Mouse (Mus musculus): Measurements from ENCODE around the gene Spred2. TPM values are rescaled to one million over a fixed set of nuclear protein-coding genes. Genes with fewer than 3 reads are reported as not detected.

The Spred2 gene
- total RNA-seq, 2 experiments from 2014 or later: 5.6 to 7.8 TPM

- TF ChIP-seq CTCF (IDR thresholded peaks at IDR 0.05): no peak
- Histone ChIP-seq H3K27ac (peak overlapping the region; percentile 75), H3K4me3 (peak overlapping the region; percentile 68)
- intact Hi-C loops (cut with DNase I): no loop called here
- peak; percentile 26 for DNase-seq
These were observed 55.2 kb downstream of the Spred2 start for GRCm38 (mm10) chr11:19979338-19979737.

GRCm38 (mm10) chr11:19982113-19982512 lies 57.9 kb downstream of the Spred2 start:
- Histone ChIP-seq H3K4me3 (no peak overlapping the region), H3K27ac (peak overlapping the region; percentile 53; the same call in 1 of the 2 replicates)
- intact Hi-C loops (cut with DNase I): loop anchor here (10.0 kb wide), 1 partner anchor 223 kb away; the partner anchor contains the start of gene Rab1a

GRCm38 (mm10) chr11:19982779-19983178 lies 58.6 kb downstream of the Spred2 start:
- intact Hi-C loops (cut with DNase I): loop anchor here (10.0 kb wide), 1 partner anchor 222 kb away; the partner anchor contains the start of gene Rab1a
- no peak for TF ChIP-seq CTCF (IDR thresholded peaks at IDR 0.05)
- Histone ChIP-seq H3K4me3 (peak overlapping the region; percentile 5; the same call in 1 of the 2 replicates), H3K27ac (peak overlapping the region; percentile 53)
- DNase-seq: no peak

More at GRCm38 (mm10) chr11:19982113-19982512, 57.9 kb downstream of the Spred2 start:
- no peak for TF ChIP-seq CTCF (IDR thresholded peaks at IDR 0.05)
- DNase-seq: no peak

- peak; percentile 43 for DNase-seq
- Histone ChIP-seq H3K4me3 (no peak overlapping the region), H3K27ac (peak overlapping the region; percentile 53)
- intact Hi-C loops (cut with DNase I): loop anchor here (10.0 kb wide), 1 partner anchor 222 kb away; the partner anchor contains the start of gene Rab1a
- no peak for TF ChIP-seq CTCF (IDR thresholded peaks at IDR 0.05)
These were observed 59.1 kb downstream of the Spred2 start for GRCm38 (mm10) chr11:19983298-19983697.

- intact Hi-C loops (cut with DNase I): loop anchor here (10.0 kb wide), 1 partner anchor 221 kb away; the partner anchor contains the start of gene Rab1a
- Histone ChIP-seq H3K27ac (no peak overlapping the region), H3K4me3 (no peak overlapping the region)
- no peak for DNase-seq
- TF ChIP-seq CTCF (IDR thresholded peaks at IDR 0.05): no peak
These were observed 59.9 kb downstream of the Spred2 start for GRCm38 (mm10) chr11:19984029-19984428.

GRCm38 (mm10) chr11:19985283-19985854 lies 61.2 kb downstream of the Spred2 start:
- no peak overlapping the region for H3K4me3 ChIP-seq
- DNase-seq: no peak
- intact Hi-C loops (cut with DNase I): loop anchor here (5.0 to 10.0 kb wide), 2 partner anchors 58 to 219 kb away; partner anchors contain the start of gene Rab1a
- H3K27ac ChIP-seq: peak overlapping the region; percentile 84
- no peak for TF ChIP-seq CTCF (IDR thresholded peaks at IDR 0.05)

GRCm38 (mm10) chr11:19986443-19986861 lies 62.3 kb downstream of the Spred2 start:
- peak; percentile 40 for DNase-seq
- H3K4me3 ChIP-seq: peak overlapping the region; percentile 60
- no peak for TF ChIP-seq CTCF (IDR thresholded peaks at IDR 0.05)
- H3K27ac ChIP-seq: peak overlapping the region; percentile 84
- intact Hi-C loops (cut with DNase I): loop anchor here (5.0 to 10.0 kb wide), 2 partner anchors 59 to 218 kb away; partner anchors contain the start of gene Rab1a

- peak overlapping the region; percentile 60 for H3K4me3 ChIP-seq
- H3K27ac ChIP-seq: peak overlapping the region; percentile 84
- intact Hi-C loops (cut with DNase I): loop anchor here (5.0 to 10.0 kb wide), 2 partner anchors 60 to 218 kb away; partner anchors contain the start of gene Rab1a
- DNase-seq: peak; percentile 52
- no peak for TF ChIP-seq CTCF (IDR thresholded peaks at IDR 0.05)
These were observed 62.9 kb downstream of the Spred2 start for GRCm38 (mm10) chr11:19986871-19987755.

- no peak for DNase-seq
- Histone ChIP-seq H3K27ac (peak overlapping the region; percentile 84), H3K4me3 (peak overlapping the region; percentile 23)
- intact Hi-C loops (cut with DNase I): loop anchor here (5.0 to 10.0 kb wide), 2 partner anchors 60 to 217 kb away; partner anchors contain the start of gene Rab1a
- no peak for TF ChIP-seq CTCF (IDR thresholded peaks at IDR 0.05)
These were observed 63.5 kb downstream of the Spred2 start for GRCm38 (mm10) chr11:19987756-19988091.

- DNase-seq: no peak
- no peak for TF ChIP-seq CTCF (IDR thresholded peaks at IDR 0.05)
- intact Hi-C loops (cut with DNase I): loop anchor here (5.0 to 10.0 kb wide), 2 partner anchors 61 to 217 kb away; partner anchors contain the start of gene Rab1a
- Histone ChIP-seq H3K27ac (peak overlapping the region; percentile 84), H3K4me3 (no peak overlapping the region; the same call in 1 of the 2 replicates)
These were observed 64.0 kb downstream of the Spred2 start for GRCm38 (mm10) chr11:19988224-19988623.

- Histone ChIP-seq H3K4me3 (no peak overlapping the region), H3K27ac (peak overlapping the region; percentile 84)
- no peak for TF ChIP-seq CTCF (IDR thresholded peaks at IDR 0.05)
- no peak for DNase-seq
- intact Hi-C loops (cut with DNase I): loop anchor here (5.0 to 10.0 kb wide), 2 partner anchors 61 to 216 kb away; partner anchors contain the start of gene Rab1a
These were observed 64.5 kb downstream of the Spred2 start for GRCm38 (mm10) chr11:19988631-19989030.
